Mouse (Mus musculus) heart, embryonic 13.5 days (tissue): ENCODE data around the gene Ssh1. TPM values are rescaled to one million over a fixed set of nuclear protein-coding genes. Genes with fewer than 3 reads are reported as not detected.
A peak's percentile ranks its signal among the peaks of the same experiment; 100 is the strongest.

Source experiments
- ATAC-seq: fragments of 200-750 bp; cut with Nextera tagmentation; 2 replicates; pipeline ENCODE4 v1.8.0; 2017; ENCODE audit warnings: moderate TSS enrichment; ENCODE audit not compliant: insufficient number of reproducible peaks, low FRiP score, low TSS enrichment; ENCODE audit errors: extremely low read depth
- H3K27ac ChIP-seq: fragments of 300-500 bp; sonication (generic); replicated peaks from 2 replicates; pipeline ENCODE4 v1.5.1; 2015; ENCODE audit warnings: moderate library complexity, mild to moderate bottlenecking, inconsistent platforms
- H3K27me3 ChIP-seq: fragments of 300-500 bp; sonication (generic); replicated peaks from 2 replicates; pipeline ENCODE4 v1.6.1; 2015; ENCODE audit warnings: mild to moderate bottlenecking, inconsistent platforms
- H3K36me3 ChIP-seq: fragments of 300-500 bp; sonication (generic); 2 replicates; pipeline ENCODE4 v1.6.1; 2015; ENCODE audit warnings: mild to moderate bottlenecking, inconsistent platforms
- H3K4me1 ChIP-seq: fragments of 300-500 bp; sonication (generic); 2 replicates; pipeline ENCODE4 v1.6.1; 2015; ENCODE audit warnings: inconsistent platforms
- H3K4me2 ChIP-seq: fragments of 300-500 bp; sonication (generic); 2 replicates; pipeline ENCODE4 v1.6.1; 2015; ENCODE audit warnings: inconsistent platforms, mild to moderate bottlenecking, moderate library complexity
- H3K4me3 ChIP-seq: fragments of 300-500 bp; sonication (generic); 2 replicates; pipeline ENCODE4 v1.5.1; 2015; ENCODE audit warnings: moderate library complexity, mild to moderate bottlenecking, inconsistent platforms
- H3K9ac ChIP-seq: fragments of 300-500 bp; sonication (generic); 2 replicates; pipeline ENCODE4 v1.6.1; 2015; ENCODE audit warnings: inconsistent platforms, mild to moderate bottlenecking, moderate library complexity
- H3K9me3 ChIP-seq: fragments of 300-500 bp; sonication (generic); 2 replicates; pipeline ENCODE4 v1.6.1; 2016; ENCODE audit warnings: inconsistent platforms
- WGBS: fragments of 180-500 bp; shearing (Covaris S2); methylation state at CpG from one replicate; pipeline ENCODE4 v1.1.7; 2015; ENCODE audit warnings: mixed read lengths; 5-methylcytosine and 5-hydroxymethylcytosine counted together
- polyA plus RNA-seq: library from polyadenylated mRNA; unstranded; fragments of >200 nt; fragmentation: Nextera tagmentation; extraction: Ambion mirVana; gene quantifications from 2 replicates; pipeline ENCODE4 v1.2.1, GENCODE M21; 2015

Ssh1 gene
- polyA plus RNA-seq, 1 experiment from 2014 or later, result 13.5 TPM

DNA sequence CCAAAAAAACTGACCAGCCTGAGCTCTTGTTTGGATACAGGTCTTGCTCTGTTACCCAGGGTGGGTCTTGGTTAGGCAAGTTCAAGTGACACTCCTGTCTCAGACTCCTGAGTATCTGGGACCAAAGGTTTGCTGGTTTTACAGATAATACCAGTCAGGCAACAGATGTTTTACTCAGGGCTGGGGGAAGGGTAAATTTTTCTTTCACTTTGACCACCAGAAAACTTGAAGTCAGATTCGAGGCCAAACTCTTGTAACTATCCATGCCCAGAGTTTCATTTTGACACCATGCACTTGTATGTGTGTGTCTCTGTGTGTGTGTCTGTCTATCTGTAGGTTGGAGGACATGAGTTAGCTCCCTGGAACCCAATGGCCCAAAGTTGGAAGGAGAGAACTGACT is 13.2 kb downstream of the Ssh1 start:
- WGBS, result 71% methylated on average over 1 of the region's 1 CpGs
- Histone ChIP-seq H3K36me3 (peaks cover 38% of the 10 kb centered on the region), H3K4me2 (no peak overlapping the region), H3K27ac (no peak overlapping the region), H3K27me3 (no peaks in the 10 kb centered on the region), H3K9ac (no peak overlapping the region), H3K9me3 (no peaks in the 10 kb centered on the region), H3K4me3 (no peak overlapping the region), H3K4me1 (peaks cover 84% of the 10 kb centered on the region)
- no peak for ATAC-seq

- no peak for ATAC-seq
- H3K9me3 ChIP-seq, result no peaks in the 10 kb centered on the region
- no peak overlapping the region for H3K4me3 ChIP-seq
- peak overlapping the region; percentile 41 for H3K27ac ChIP-seq
- 70% methylated on average over 8 of the region's 8 CpGs for WGBS
- no peaks in the 10 kb centered on the region for H3K27me3 ChIP-seq
- no peak overlapping the region for H3K4me2 ChIP-seq
- 0 out of 2 replicates have a peak overlapping the region, but pooled peaks have one; percentile 7 for H3K9ac ChIP-seq
- peaks cover 31% of the 10 kb centered on the region for H3K36me3 ChIP-seq
- H3K4me1 ChIP-seq, result peaks cover 88% of the 10 kb centered on the region
These were observed 16.4 kb downstream of the Ssh1 start for GRCm38 (mm10) chr5:113977309-113977708.

- no peak for ATAC-seq
- 80% methylated on average over 8 of the region's 8 CpGs for WGBS
- peaks cover 88% of the 10 kb centered on the region for H3K4me1 ChIP-seq
These were observed 17.1 kb downstream of the Ssh1 start for GRCm38 (mm10) chr5:113976597-113976996.

GRCm38 (mm10) chr5:113975538-113976215 is 18.0 kb downstream of the Ssh1 start:
- H3K9me3 ChIP-seq, result no peaks in the 10 kb centered on the region
- ATAC-seq, result 0 out of 2 replicates have a peak, but pooled peaks have one; percentile 23
- peak overlapping the region; percentile 62 for H3K4me2 ChIP-seq
- WGBS, result 48% methylated on average over 9 of the region's 9 CpGs
- H3K4me1 ChIP-seq, result peaks cover 81% of the 10 kb centered on the region
- peaks cover 21% of the 10 kb centered on the region for H3K36me3 ChIP-seq
- H3K9ac ChIP-seq, result peak overlapping the region; percentile 15; the same call in 1 of the 2 replicates
- no peak overlapping the region for H3K4me3 ChIP-seq
- H3K27ac ChIP-seq, result peak overlapping the region; percentile 89
- no peaks in the 10 kb centered on the region for H3K27me3 ChIP-seq

More at GRCm38 (mm10) chr5:113976597-113976996, 17.1 kb downstream of the Ssh1 start:
- Histone ChIP-seq H3K4me3 (no peak overlapping the region), H3K27ac (peak overlapping the region; percentile 41; the same call in 1 of the 2 replicates), H3K27me3 (no peaks in the 10 kb centered on the region), H3K9me3 (no peaks in the 10 kb centered on the region), H3K4me2 (no peak overlapping the region), H3K9ac (0 out of 2 replicates have a peak overlapping the region, but pooled peaks have one; percentile 7), H3K36me3 (peaks cover 28% of the 10 kb centered on the region)

- peak overlapping the region; percentile 36 for H3K4me3 ChIP-seq
- peaks cover 30% of the 10 kb centered on the region for H3K36me3 ChIP-seq
- ATAC-seq, result no peak
- H3K4me1 ChIP-seq, result peaks cover 71% of the 10 kb centered on the region
- no peaks in the 10 kb centered on the region for H3K27me3 ChIP-seq
- H3K9me3 ChIP-seq, result no peaks in the 10 kb centered on the region
- H3K4me2 ChIP-seq, result peak overlapping the region; percentile 62
- 14% methylated on average over 15 of the region's 15 CpGs for WGBS
- H3K9ac ChIP-seq, result peak overlapping the region; percentile 74
- peak overlapping the region; percentile 89 for H3K27ac ChIP-seq
These were observed 19.1 kb downstream of the Ssh1 start for GRCm38 (mm10) chr5:113974576-113974975.

- Histone ChIP-seq H3K36me3 (peaks cover 38% of the 10 kb centered on the region), H3K27me3 (no peaks in the 10 kb centered on the region), H3K9ac (peak overlapping the region; percentile 74), H3K27ac (peak overlapping the region; percentile 89), H3K4me1 (peaks cover 71% of the 10 kb centered on the region), H3K9me3 (no peaks in the 10 kb centered on the region), H3K4me2 (peak overlapping the region; percentile 62), H3K4me3 (peak overlapping the region; percentile 36)
- WGBS, result 59% methylated on average over 8 of the region's 8 CpGs
- ATAC-seq, result no peak
These were observed 19.9 kb downstream of the Ssh1 start for GRCm38 (mm10) chr5:113973790-113974189.

DNA sequence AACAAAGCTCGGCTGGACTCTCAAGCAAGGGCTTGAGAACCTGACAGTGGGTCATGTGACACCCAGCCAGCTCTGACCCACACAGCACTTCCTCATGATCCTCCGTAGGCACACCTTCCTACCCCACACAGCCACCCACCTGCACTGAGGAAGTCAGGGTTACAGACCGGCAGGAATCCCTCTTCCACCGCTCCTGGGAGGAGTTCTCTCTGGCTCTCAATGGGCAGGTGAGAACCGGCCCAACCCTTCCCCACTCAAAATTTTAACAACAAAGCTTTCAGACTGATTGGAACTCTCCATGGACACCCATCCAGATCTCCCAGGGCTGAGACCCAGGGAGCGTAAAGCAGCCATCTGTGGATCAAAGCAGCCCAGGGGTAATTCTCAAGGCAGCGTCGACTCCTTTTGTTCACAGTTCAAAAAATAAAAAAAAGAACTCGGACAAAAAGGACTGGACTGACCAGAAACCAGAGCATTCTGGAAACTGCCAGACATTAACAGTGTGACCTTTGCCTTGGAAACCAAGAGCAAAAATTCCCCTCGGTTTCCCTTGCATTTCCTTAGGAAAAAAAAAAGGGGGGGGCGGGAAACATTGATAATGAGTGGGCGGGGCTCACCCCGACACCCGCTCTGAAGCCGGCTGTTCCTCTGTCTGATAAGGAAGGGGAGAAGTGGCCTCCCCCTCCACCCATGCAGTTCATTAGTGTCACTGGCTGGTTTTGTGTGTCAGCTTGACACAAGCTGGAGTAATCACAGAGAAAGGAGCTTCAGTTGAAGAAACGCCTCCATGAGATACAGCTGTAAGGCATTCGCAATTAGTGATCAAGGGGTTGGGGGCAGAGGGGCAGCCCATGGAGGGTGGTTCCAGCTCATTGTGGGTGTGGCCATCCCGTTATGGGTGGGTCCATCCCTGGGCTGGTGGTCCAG is 20.8 kb downstream of the Ssh1 start:
- Histone ChIP-seq H3K4me1 (peaks cover 63% of the 10 kb centered on the region), H3K27me3 (no peaks in the 10 kb centered on the region), H3K9me3 (no peaks in the 10 kb centered on the region), H3K4me2 (peak overlapping the region; percentile 62), H3K9ac (peak overlapping the region; percentile 69), H3K27ac (peak overlapping the region; percentile 89), H3K4me3 (peak overlapping the region; percentile 20), H3K36me3 (peaks cover 38% of the 10 kb centered on the region)
- ATAC-seq, result 0 out of 2 replicates have a peak, but pooled peaks have one; percentile 5
- 18% methylated on average over 18 of the region's 18 CpGs for WGBS

DNA sequence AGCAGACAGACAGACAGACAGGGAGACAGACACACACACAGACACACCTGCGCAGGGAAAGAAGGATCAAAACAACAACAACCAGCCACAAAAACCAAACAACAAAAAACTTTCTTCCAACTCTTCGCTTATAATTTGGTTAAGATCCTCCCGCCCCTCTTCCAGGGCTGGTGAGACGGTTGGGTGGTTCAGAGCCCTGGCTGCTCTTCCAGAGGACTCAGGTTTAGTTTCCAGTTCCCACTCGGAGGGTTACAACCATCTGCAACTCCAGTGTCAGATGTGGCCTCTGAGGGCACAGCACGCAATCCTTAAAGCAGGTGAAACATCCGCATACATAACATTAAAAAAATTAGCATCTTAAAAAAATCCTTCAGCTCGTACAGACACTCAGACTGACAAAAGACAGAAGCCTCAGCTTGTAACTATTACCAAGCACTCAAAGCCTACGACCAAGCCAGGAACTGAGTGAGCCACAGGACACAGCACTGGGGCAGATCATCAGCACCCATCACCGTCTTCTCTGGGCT is 22.2 kb downstream of the Ssh1 start:
- WGBS, result 79% methylated on average over 10 of the region's 10 CpGs
- Histone ChIP-seq H3K4me2 (no peak overlapping the region), H3K4me3 (no peak overlapping the region), H3K4me1 (peaks cover 58% of the 10 kb centered on the region), H3K9me3 (no peaks in the 10 kb centered on the region), H3K27ac (no peak overlapping the region), H3K36me3 (peaks cover 40% of the 10 kb centered on the region), H3K27me3 (no peaks in the 10 kb centered on the region), H3K9ac (no peak overlapping the region)
- no peak for ATAC-seq

GRCm38 (mm10) chr5:113968371-113968770 is 25.3 kb downstream of the Ssh1 start:
- Histone ChIP-seq H3K4me3 (no peak overlapping the region), H3K9me3 (no peaks in the 10 kb centered on the region), H3K9ac (no peak overlapping the region), H3K4me2 (no peak overlapping the region), H3K4me1 (peaks cover 31% of the 10 kb centered on the region), H3K36me3 (peaks cover 70% of the 10 kb centered on the region), H3K27me3 (no peaks in the 10 kb centered on the region), H3K27ac (no peak overlapping the region)
- ATAC-seq, result no peak
- 84% methylated on average over 11 of the region's 11 CpGs for WGBS

GRCm38 (mm10) chr5:113966452-113967150 is 27.1 kb downstream of the Ssh1 start:
- WGBS, result 68% methylated on average over 13 of the region's 13 CpGs
- Histone ChIP-seq H3K4me2 (no peak overlapping the region), H3K4me3 (no peak overlapping the region), H3K9me3 (no peaks in the 10 kb centered on the region), H3K4me1 (peaks cover 28% of the 10 kb centered on the region), H3K27me3 (no peaks in the 10 kb centered on the region), H3K9ac (peak overlapping the region; percentile 33; the same call in 1 of the 2 replicates), H3K36me3 (peaks cover 72% of the 10 kb centered on the region), H3K27ac (0 out of 2 replicates have a peak overlapping the region, but pooled peaks have one; percentile 20)
- ATAC-seq, result no peak
